Mouse (Mus musculus): Measurements from ENCODE around the gene Zmym2. TPM values are rescaled to one million over a fixed set of nuclear protein-coding genes. Genes with fewer than 3 reads are reported as not detected.

Gene Zmym2
- polyA plus RNA-seq, 1 experiment from 2014 or later = 47.3 TPM

DNA sequence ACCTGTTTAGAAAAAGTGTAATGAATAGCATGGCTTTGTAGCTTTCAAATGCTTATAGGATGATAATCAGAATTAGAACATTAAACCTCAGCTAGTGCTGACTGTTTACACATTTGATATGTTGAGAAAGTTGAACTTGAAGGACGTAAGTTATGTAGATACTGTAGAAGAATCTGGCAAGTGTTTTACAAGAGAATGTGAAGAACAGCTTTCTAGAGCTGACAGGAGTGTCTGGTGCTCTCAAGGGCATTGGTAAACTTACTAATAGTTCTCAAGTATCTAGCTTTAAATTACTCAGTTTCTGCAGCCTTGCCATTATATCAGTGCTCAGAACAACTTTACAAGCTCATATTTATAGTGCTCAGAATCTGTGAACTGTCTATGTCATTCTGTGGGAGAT is 53.5 kb downstream of the Zmym2 start:
- 81% methylated on average over 1 of the region's 1 CpGs for WGBS
- peaks cover 39% of the 10 kb centered on the region for H3K36me3 ChIP-seq (ENCODE audit: control insufficient read depth, insufficient read depth, low read length)

DNA sequence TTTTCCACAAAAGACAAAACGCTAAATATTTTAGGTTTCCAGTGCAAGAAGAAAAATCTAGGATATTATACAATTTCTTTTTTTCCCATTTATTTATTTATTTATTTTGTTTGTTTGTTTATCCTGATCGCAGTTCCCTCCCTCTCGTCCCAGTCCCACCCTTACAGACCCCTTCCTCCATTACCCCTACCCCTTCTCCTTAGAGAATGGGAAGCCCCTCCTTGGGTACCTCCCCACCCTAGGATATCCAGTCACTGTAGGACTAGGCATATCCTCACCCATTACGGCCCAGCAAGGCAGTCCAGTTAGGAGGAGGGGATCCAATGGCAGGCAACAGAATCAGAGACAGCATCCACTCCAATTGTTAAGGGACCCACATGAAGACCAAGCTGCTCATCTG is 66.5 kb downstream of the Zmym2 start:
- no peak overlapping the region for H3K27ac ChIP-seq (ENCODE audit: low read length)
- no peaks in the 10 kb centered on the region for H3K9me3 ChIP-seq (ENCODE audit: control insufficient read depth, low read depth, low read length)
- peaks cover 60% of the 10 kb centered on the region for H3K36me3 ChIP-seq (ENCODE audit: control insufficient read depth, insufficient read depth, low read length)
- H3K4me3 ChIP-seq (ENCODE audit: low read depth, low read length) = no peak overlapping the region
- no peaks in the 10 kb centered on the region for H3K4me1 ChIP-seq (ENCODE audit: control insufficient read depth, insufficient read depth, low read length)
- 91% methylated on average over 4 of the region's 4 CpGs for WGBS
- no peak overlapping the region for H3K9ac ChIP-seq (replicated peaks; ENCODE audit: low read depth, low read length)
- H3K4me2 ChIP-seq (replicated peaks; ENCODE audit: low read depth, low read length) = no peak overlapping the region
- ATAC-seq (ENCODE audit: insufficient number of reproducible peaks, insufficient read depth, low FRiP score, low read depth) = no peak
- no peaks in the 10 kb centered on the region for H3K27me3 ChIP-seq (ENCODE audit: control insufficient read depth, insufficient read depth, low read length)

More for the DNA sequence above, 53.5 kb downstream of the Zmym2 start:
- H3K27ac ChIP-seq (ENCODE audit: low read length) = no peak overlapping the region
- H3K4me2 ChIP-seq (replicated peaks; ENCODE audit: low read depth, low read length) = no peak overlapping the region
- H3K9me3 ChIP-seq (ENCODE audit: control insufficient read depth, low read depth, low read length) = no peaks in the 10 kb centered on the region
- no peak for ATAC-seq (ENCODE audit: insufficient number of reproducible peaks, insufficient read depth, low FRiP score, low read depth)
- no peak overlapping the region for H3K9ac ChIP-seq (replicated peaks; ENCODE audit: low read depth, low read length)
- no peaks in the 10 kb centered on the region for H3K4me1 ChIP-seq (ENCODE audit: control insufficient read depth, insufficient read depth, low read length)
- no peaks in the 10 kb centered on the region for H3K27me3 ChIP-seq (ENCODE audit: control insufficient read depth, insufficient read depth, low read length)
- no peak overlapping the region for H3K4me3 ChIP-seq (ENCODE audit: low read depth, low read length)

DNA sequence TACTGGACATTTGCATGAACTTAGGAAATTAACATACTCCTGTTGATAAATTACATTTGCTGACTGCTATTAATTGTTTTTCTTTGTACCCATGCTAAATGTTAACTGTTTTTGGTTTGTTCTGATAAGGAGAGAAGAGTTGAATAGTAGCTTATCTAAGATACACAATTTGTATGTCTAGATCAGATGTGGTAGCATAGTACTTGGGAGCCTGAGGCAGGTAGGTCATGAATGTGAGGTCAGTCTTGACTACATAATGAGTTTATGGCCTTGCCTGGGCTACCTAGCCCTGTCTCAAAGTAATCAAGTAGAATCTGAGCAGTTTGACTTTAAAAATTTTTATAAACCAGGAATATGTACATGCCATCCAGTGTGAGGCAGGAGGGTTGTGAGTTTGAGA is 67.9 kb downstream of the Zmym2 start:
- Histone ChIP-seq H3K4me1 (ENCODE audit: control insufficient read depth, insufficient read depth, low read length) (no peaks in the 10 kb centered on the region), H3K4me2 (replicated peaks; ENCODE audit: low read depth, low read length) (no peak overlapping the region), H3K27ac (ENCODE audit: low read length) (no peak overlapping the region), H3K36me3 (ENCODE audit: control insufficient read depth, insufficient read depth, low read length) (peaks cover 53% of the 10 kb centered on the region), H3K9me3 (ENCODE audit: control insufficient read depth, low read depth, low read length) (no peaks in the 10 kb centered on the region), H3K4me3 (ENCODE audit: low read depth, low read length) (no peak overlapping the region), H3K27me3 (ENCODE audit: control insufficient read depth, insufficient read depth, low read length) (no peaks in the 10 kb centered on the region), H3K9ac (replicated peaks; ENCODE audit: low read depth, low read length) (no peak overlapping the region)
- no peak for ATAC-seq (ENCODE audit: insufficient number of reproducible peaks, insufficient read depth, low FRiP score, low read depth)

DNA sequence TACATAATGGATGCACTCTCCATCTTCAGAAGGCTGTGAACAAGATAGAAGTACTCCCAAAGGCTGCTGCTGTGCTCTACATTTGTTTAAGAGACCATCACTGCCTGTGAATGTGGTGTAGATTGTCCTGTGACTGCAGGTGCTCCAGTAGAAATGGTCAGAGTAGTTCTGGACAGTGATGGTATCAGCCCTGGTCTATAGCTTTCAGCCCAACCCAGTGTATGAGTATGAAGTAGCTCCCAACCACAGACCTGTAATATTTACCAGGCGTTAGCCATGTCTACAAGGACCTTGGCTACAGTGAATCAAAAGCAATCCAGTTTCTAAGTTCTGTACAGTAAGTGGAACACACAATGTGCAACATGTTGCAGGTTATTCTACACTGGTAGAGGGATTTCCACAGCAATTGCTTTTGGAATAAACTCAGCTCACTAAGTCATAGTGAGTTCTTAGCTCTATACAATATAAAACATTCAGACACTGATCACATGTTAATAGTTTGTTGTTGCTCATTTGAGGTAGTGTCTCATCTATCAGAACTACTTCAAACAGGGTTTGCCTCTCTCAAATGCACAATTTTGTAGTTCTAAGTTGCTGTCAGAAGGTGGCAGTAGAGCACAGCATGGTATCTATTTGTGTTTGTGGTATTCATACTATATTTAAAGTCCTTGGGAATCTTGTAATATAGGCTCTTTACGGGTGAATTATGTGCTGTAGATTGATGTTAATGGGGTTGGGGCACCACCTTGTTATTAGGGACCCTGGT is 77.7 kb downstream of the Zmym2 start:
- Histone ChIP-seq H3K36me3 (ENCODE audit: control insufficient read depth, insufficient read depth, low read length) (peaks cover 12% of the 10 kb centered on the region; the same call in 1 of the 2 replicates), H3K27me3 (ENCODE audit: control insufficient read depth, insufficient read depth, low read length) (no peaks in the 10 kb centered on the region), H3K9me3 (ENCODE audit: control insufficient read depth, low read depth, low read length) (no peaks in the 10 kb centered on the region), H3K27ac (ENCODE audit: low read length) (no peak overlapping the region), H3K4me2 (replicated peaks; ENCODE audit: low read depth, low read length) (no peak overlapping the region), H3K4me1 (ENCODE audit: control insufficient read depth, insufficient read depth, low read length) (no peaks in the 10 kb centered on the region), H3K9ac (replicated peaks; ENCODE audit: low read depth, low read length) (no peak overlapping the region), H3K4me3 (ENCODE audit: low read depth, low read length) (no peak overlapping the region)
- WGBS = 69% methylated on average over 2 of the region's 2 CpGs
- no peak for ATAC-seq (ENCODE audit: insufficient number of reproducible peaks, insufficient read depth, low FRiP score, low read depth)

DNA sequence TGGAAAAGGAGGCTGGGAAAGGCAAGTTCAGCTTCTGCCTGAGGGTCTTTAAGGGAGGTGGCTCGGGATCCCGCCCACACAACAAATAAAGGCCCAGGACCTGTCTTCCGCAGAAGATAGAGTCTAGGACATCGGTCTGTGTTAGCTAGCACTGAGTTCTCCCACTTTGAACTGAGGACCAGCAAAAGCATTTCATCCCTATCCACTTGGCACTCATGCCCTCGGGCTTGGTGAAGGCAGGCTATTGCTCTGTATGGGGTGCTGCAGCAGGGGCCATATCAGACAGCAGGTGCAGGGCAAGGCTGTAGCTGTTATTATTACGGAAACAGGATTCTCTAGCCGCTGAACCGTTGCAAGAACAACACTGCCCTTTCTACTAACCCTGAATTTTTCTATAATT is 83.2 kb downstream of the Zmym2 start:
- 73% methylated on average over 8 of the region's 8 CpGs for WGBS
- ATAC-seq (ENCODE audit: insufficient number of reproducible peaks, insufficient read depth, low FRiP score, low read depth) = no peak
- Histone ChIP-seq H3K9me3 (ENCODE audit: control insufficient read depth, low read depth, low read length) (no peaks in the 10 kb centered on the region), H3K9ac (replicated peaks; ENCODE audit: low read depth, low read length) (no peak overlapping the region), H3K27me3 (ENCODE audit: control insufficient read depth, insufficient read depth, low read length) (no peaks in the 10 kb centered on the region), H3K4me1 (ENCODE audit: control insufficient read depth, insufficient read depth, low read length) (no peaks in the 10 kb centered on the region), H3K4me2 (replicated peaks; ENCODE audit: low read depth, low read length) (no peak overlapping the region), H3K36me3 (ENCODE audit: control insufficient read depth, insufficient read depth, low read length) (no peaks in the 10 kb centered on the region), H3K27ac (ENCODE audit: low read length) (no peak overlapping the region), H3K4me3 (ENCODE audit: low read depth, low read length) (no peak overlapping the region)

DNA sequence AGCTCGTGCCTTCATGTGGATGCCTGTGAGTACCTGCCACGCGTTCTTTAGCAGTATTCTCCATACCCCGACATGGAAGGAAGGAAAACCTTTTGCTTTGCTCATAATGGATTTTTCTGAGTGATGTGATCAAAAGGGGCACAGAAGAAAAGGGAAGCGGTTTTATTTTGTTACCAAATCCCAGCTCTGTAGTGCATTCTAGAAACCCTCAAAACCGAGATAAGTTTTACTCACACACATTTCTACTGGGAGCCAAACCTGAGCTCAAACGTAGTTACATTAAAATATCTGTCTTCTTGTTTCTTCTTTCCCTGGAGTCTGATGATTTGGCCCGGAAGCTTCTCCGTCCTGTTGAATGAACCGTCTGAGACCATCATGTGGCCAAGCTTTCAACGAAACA is 83.7 kb downstream of the Zmym2 start:
- H3K4me1 ChIP-seq (ENCODE audit: control insufficient read depth, insufficient read depth, low read length) = no peaks in the 10 kb centered on the region
- no peak overlapping the region for H3K9ac ChIP-seq (replicated peaks; ENCODE audit: low read depth, low read length)
- H3K36me3 ChIP-seq (ENCODE audit: control insufficient read depth, insufficient read depth, low read length) = no peaks in the 10 kb centered on the region
- H3K4me2 ChIP-seq (replicated peaks; ENCODE audit: low read depth, low read length) = no peak overlapping the region
- no peak overlapping the region for H3K27ac ChIP-seq (ENCODE audit: low read length)
- H3K4me3 ChIP-seq (ENCODE audit: low read depth, low read length) = no peak overlapping the region
- whole genome bisulfite sequencing = 76% methylated on average over 11 of the region's 11 CpGs
- ATAC-seq (ENCODE audit: insufficient number of reproducible peaks, insufficient read depth, low FRiP score, low read depth) = no peak
- H3K27me3 ChIP-seq (ENCODE audit: control insufficient read depth, insufficient read depth, low read length) = no peaks in the 10 kb centered on the region
- no peaks in the 10 kb centered on the region for H3K9me3 ChIP-seq (ENCODE audit: control insufficient read depth, low read depth, low read length)

DNA sequence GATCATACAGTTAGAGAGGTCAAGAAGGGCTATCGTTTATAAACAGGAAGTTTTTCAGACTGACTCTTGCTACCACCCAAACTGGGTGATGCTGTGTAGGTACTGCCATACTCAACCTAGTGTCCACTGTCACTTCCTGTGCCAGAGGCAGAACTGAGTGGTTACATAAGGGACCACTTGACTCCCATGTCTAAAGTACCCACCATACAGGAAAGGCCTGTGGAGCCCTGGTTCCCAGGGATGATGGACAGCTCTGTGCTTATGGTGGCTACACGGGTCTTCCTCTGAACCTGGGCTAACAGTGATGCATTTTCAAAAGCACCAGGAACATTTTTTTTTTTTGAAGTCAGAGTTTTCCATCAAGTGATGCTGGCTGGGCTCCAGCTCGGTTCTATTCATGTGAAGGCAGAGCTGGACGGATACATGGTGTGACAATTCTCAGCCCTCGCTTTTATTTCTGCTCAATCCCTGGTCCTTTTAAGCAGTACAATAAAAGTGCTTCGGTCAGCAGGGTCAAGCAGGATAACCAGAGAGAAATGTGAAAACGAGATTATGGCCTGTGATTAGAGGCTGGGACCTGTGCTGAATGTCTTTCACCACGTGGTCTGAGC is 91.7 kb downstream of the Zmym2 start:
- no peaks in the 10 kb centered on the region for H3K4me1 ChIP-seq (ENCODE audit: control insufficient read depth, insufficient read depth, low read length)
- no peak overlapping the region for H3K27ac ChIP-seq (ENCODE audit: low read length)

DNA sequence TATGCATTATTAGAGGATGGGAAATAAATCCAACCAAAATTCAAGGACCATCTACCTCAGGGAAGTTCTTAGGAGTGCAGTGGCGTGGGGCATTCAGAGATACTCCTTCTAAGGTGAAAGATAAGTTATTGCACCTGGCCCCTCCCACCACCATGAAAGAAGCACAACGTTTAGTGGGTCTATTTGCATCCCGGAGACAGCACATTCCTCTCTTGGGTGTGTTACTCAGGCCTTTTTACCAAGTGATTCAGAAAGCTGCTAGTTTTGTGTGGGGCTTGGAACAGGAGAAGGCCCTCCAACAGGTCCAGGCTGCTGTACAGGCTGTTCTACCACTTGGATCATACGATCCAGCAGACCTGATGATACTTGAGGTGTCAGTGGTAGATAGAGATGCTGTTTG is 102.2 kb downstream of the Zmym2 start:
- Histone ChIP-seq H3K9ac (replicated peaks; ENCODE audit: low read depth, low read length) (no peak overlapping the region), H3K4me2 (replicated peaks; ENCODE audit: low read depth, low read length) (no peak overlapping the region), H3K27ac (ENCODE audit: low read length) (no peak overlapping the region), H3K4me1 (ENCODE audit: control insufficient read depth, insufficient read depth, low read length) (no peaks in the 10 kb centered on the region), H3K27me3 (ENCODE audit: control insufficient read depth, insufficient read depth, low read length) (no peaks in the 10 kb centered on the region), H3K4me3 (ENCODE audit: low read depth, low read length) (no peak overlapping the region), H3K9me3 (ENCODE audit: control insufficient read depth, low read depth, low read length) (no peaks in the 10 kb centered on the region), H3K36me3 (ENCODE audit: control insufficient read depth, insufficient read depth, low read length) (no peaks in the 10 kb centered on the region)
- ATAC-seq (ENCODE audit: insufficient number of reproducible peaks, insufficient read depth, low FRiP score, low read depth) = no peak
- 52% methylated on average over 4 of the region's 4 CpGs for WGBS

More for the DNA sequence above, 91.7 kb downstream of the Zmym2 start:
- Histone ChIP-seq H3K4me3 (ENCODE audit: low read depth, low read length) (no peak overlapping the region), H3K4me2 (replicated peaks; ENCODE audit: low read depth, low read length) (no peak overlapping the region), H3K36me3 (ENCODE audit: control insufficient read depth, insufficient read depth, low read length) (no peaks in the 10 kb centered on the region), H3K27me3 (ENCODE audit: control insufficient read depth, insufficient read depth, low read length) (no peaks in the 10 kb centered on the region), H3K9me3 (ENCODE audit: control insufficient read depth, low read depth, low read length) (no peaks in the 10 kb centered on the region), H3K9ac (replicated peaks; ENCODE audit: low read depth, low read length) (no peak overlapping the region)
- ATAC-seq (ENCODE audit: insufficient number of reproducible peaks, insufficient read depth, low FRiP score, low read depth) = no peak
- 55% methylated on average over 8 of the region's 8 CpGs for WGBS

All from stomach, embryonic 14.5 days (tissue).